Mouse (Mus musculus): ENCODE data around the gene Npcd. TPM values are rescaled to one million over a fixed set of nuclear protein-coding genes. Genes with fewer than 3 reads are reported as not detected.

Npcd gene
- polyA plus RNA-seq, 1 experiment: 0.55 TPM

DNA sequence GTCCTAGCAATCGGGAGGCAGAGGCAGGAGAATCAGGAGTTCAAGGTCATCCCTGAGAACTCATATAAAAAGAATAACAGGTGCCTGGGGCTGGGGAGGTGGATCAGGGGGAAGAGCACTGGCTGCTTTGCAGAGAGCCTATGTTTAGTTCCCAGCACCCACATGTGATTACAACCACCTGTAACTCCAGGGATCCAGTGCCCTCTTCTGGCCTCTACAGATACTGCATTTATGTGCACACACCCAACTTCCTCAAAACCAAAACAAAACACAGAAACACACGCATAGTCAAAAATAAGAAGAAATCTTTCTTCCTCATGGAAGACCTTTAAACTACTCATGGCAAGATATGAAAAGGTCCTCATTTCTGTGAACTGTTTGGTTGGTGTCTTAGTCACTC lies 16.1 kb upstream of the Npcd start:
- Histone ChIP-seq H3K4me1 (replicated peaks; ENCODE audit: control insufficient read depth, insufficient read depth, low read length) (no peaks in the 10 kb centered on the region), H3K36me3 (ENCODE audit: control insufficient read depth, insufficient read depth, low read length) (no peaks in the 10 kb centered on the region), H3K4me3 (ENCODE audit: control insufficient read depth, insufficient read depth, low read length) (no peak overlapping the region), H3K27me3 (ENCODE audit: control insufficient read depth, insufficient read depth, low read length) (no peaks in the 10 kb centered on the region), H3K27ac (ENCODE audit: control insufficient read depth, insufficient read depth, low read length) (no peak overlapping the region)
- no peak for TF ChIP-seq POLR2A (IDR thresholded peaks at IDR 0.05; ENCODE audit: control insufficient read depth, extremely low read depth, insufficient read depth, low read length, poor library complexity)
- TF ChIP-seq CTCF (IDR thresholded peaks at IDR 0.05; ENCODE audit: borderline replicate concordance, control insufficient read depth, extremely low read depth, insufficient read depth, low read length, poor library complexity): no peak
- no peak for DNase-seq
- 84% methylated on average over 2 of the region's 2 CpGs for WGBS

GRCm38 (mm10) chr15:79847100-79847499 lies 13.1 kb upstream of the Npcd start:
- no peak overlapping the region for H3K4me3 ChIP-seq (ENCODE audit: control insufficient read depth, insufficient read depth, low read length)
- no peaks in the 10 kb centered on the region for H3K4me1 ChIP-seq (replicated peaks; ENCODE audit: control insufficient read depth, insufficient read depth, low read length)
- no peak for DNase-seq
- no peak overlapping the region for H3K27ac ChIP-seq (ENCODE audit: control insufficient read depth, insufficient read depth, low read length)
- no peaks in the 10 kb centered on the region for H3K36me3 ChIP-seq (ENCODE audit: control insufficient read depth, insufficient read depth, low read length)
- no peaks in the 10 kb centered on the region for H3K27me3 ChIP-seq (ENCODE audit: control insufficient read depth, insufficient read depth, low read length)
- TF ChIP-seq POLR2A (IDR thresholded peaks at IDR 0.05; ENCODE audit: control insufficient read depth, extremely low read depth, insufficient read depth, low read length, poor library complexity) (no peak), CTCF (IDR thresholded peaks at IDR 0.05; ENCODE audit: borderline replicate concordance, control insufficient read depth, extremely low read depth, insufficient read depth, low read length, poor library complexity) (no peak)
- 69% methylated on average over 5 of the region's 5 CpGs for WGBS

DNA sequence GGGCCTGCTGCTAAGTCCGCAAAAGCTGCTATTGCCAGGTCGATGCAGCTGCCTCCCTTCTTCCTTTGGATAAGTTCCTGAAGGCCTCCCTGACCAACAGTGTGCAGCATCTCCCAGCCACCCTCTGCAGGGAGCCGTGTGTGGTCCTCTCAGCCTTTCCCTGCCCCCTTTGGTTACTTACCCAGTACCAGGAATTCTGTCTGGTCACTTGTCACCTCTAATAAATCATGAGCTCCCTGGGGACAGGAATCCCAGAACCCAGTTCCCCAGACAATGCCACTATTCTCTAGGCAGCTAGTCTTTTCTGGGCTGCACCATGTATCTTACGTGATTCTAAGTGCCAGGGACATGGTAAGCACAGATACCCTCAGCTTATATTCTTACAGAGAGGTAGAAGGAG lies 11.9 kb upstream of the Npcd start:
- Histone ChIP-seq H3K4me1 (replicated peaks; ENCODE audit: control insufficient read depth, insufficient read depth, low read length) (no peaks in the 10 kb centered on the region), H3K4me3 (ENCODE audit: control insufficient read depth, insufficient read depth, low read length) (no peak overlapping the region), H3K27ac (ENCODE audit: control insufficient read depth, insufficient read depth, low read length) (no peak overlapping the region), H3K27me3 (ENCODE audit: control insufficient read depth, insufficient read depth, low read length) (no peaks in the 10 kb centered on the region), H3K36me3 (ENCODE audit: control insufficient read depth, insufficient read depth, low read length) (no peaks in the 10 kb centered on the region)
- TF ChIP-seq CTCF (IDR thresholded peaks at IDR 0.05; ENCODE audit: borderline replicate concordance, control insufficient read depth, extremely low read depth, insufficient read depth, low read length, poor library complexity): no peak
- no peak for TF ChIP-seq POLR2A (IDR thresholded peaks at IDR 0.05; ENCODE audit: control insufficient read depth, extremely low read depth, insufficient read depth, low read length, poor library complexity)
- no peak for DNase-seq
- WGBS: 95% methylated on average over 4 of the region's 4 CpGs

GRCm38 (mm10) chr15:79842985-79843384 lies 8.9 kb upstream of the Npcd start:
- no peak for TF ChIP-seq POLR2A (IDR thresholded peaks at IDR 0.05; ENCODE audit: control insufficient read depth, extremely low read depth, insufficient read depth, low read length, poor library complexity)
- no peak for TF ChIP-seq CTCF (IDR thresholded peaks at IDR 0.05; ENCODE audit: borderline replicate concordance, control insufficient read depth, extremely low read depth, insufficient read depth, low read length, poor library complexity)
- Histone ChIP-seq H3K36me3 (ENCODE audit: control insufficient read depth, insufficient read depth, low read length) (no peaks in the 10 kb centered on the region), H3K27ac (ENCODE audit: control insufficient read depth, insufficient read depth, low read length) (no peak overlapping the region), H3K4me3 (ENCODE audit: control insufficient read depth, insufficient read depth, low read length) (no peak overlapping the region), H3K27me3 (ENCODE audit: control insufficient read depth, insufficient read depth, low read length) (no peaks in the 10 kb centered on the region), H3K4me1 (replicated peaks; ENCODE audit: control insufficient read depth, insufficient read depth, low read length) (no peaks in the 10 kb centered on the region)
- WGBS: 97% methylated on average over 3 of the region's 3 CpGs
- DNase-seq: no peak

DNA sequence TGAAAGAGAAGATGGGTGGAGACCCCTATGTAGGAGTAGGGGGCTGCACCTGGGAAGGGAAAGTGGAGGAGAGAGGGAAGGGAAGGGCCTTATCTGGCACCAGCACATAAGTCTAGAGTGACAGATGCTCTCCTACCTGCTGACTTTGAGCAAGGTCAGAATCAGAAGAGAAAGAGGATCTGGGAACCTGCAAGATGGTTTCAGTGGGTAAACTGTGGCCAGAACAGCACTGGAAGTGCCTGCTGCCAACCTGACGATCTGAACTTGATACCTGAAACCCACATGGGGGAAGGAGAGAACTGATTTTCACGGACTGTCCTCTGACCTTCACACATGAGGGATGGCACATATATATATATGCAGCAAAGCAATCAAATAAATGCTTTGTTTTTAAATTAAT lies 6.2 kb upstream of the Npcd start:
- H3K36me3 ChIP-seq (ENCODE audit: control insufficient read depth, insufficient read depth, low read length): no peaks in the 10 kb centered on the region
- TF ChIP-seq POLR2A (IDR thresholded peaks at IDR 0.05; ENCODE audit: control insufficient read depth, extremely low read depth, insufficient read depth, low read length, poor library complexity) (no peak), CTCF (IDR thresholded peaks at IDR 0.05; ENCODE audit: borderline replicate concordance, control insufficient read depth, extremely low read depth, insufficient read depth, low read length, poor library complexity) (no peak)
- H3K4me1 ChIP-seq (replicated peaks; ENCODE audit: control insufficient read depth, insufficient read depth, low read length): no peaks in the 10 kb centered on the region
- DNase-seq: no peak
- H3K4me3 ChIP-seq (ENCODE audit: control insufficient read depth, insufficient read depth, low read length): no peak overlapping the region
- H3K27me3 ChIP-seq (ENCODE audit: control insufficient read depth, insufficient read depth, low read length): no peaks in the 10 kb centered on the region
- WGBS: 39% methylated on average over 2 of the region's 2 CpGs
- H3K27ac ChIP-seq (ENCODE audit: control insufficient read depth, insufficient read depth, low read length): no peak overlapping the region

DNA sequence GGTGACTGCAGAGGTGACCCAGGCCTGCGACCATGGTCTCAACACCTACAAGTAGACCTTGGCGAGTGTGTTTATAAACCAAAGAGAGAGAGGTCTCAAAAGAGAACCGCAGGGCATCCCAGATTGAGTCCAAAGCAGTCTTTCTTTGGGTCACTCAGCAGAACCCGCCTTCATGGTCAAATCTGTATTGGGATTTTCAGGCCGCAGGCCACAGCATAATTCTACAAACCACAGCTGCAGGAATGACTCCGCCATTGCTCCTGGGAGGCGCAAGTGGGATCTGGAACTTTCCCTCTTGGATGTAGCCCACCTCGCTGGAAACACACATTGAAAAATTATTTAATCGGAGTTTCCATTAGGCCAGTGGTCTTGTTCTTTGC lies 834 bp upstream of the Npcd start:
- Histone ChIP-seq H3K36me3 (ENCODE audit: control insufficient read depth, insufficient read depth, low read length) (no peaks in the 10 kb centered on the region), H3K4me1 (replicated peaks; ENCODE audit: control insufficient read depth, insufficient read depth, low read length) (peaks cover 19% of the 10 kb centered on the region), H3K4me3 (ENCODE audit: control insufficient read depth, insufficient read depth, low read length) (no peak overlapping the region), H3K27ac (ENCODE audit: control insufficient read depth, insufficient read depth, low read length) (no peak overlapping the region), H3K27me3 (ENCODE audit: control insufficient read depth, insufficient read depth, low read length) (no peaks in the 10 kb centered on the region)
- 69% methylated on average over 9 of the region's 9 CpGs for WGBS
- DNase-seq: no peak
- TF ChIP-seq CTCF (IDR thresholded peaks at IDR 0.05; ENCODE audit: borderline replicate concordance, control insufficient read depth, extremely low read depth, insufficient read depth, low read length, poor library complexity) (no peak), POLR2A (IDR thresholded peaks at IDR 0.05; ENCODE audit: control insufficient read depth, extremely low read depth, insufficient read depth, low read length, poor library complexity) (no peak)
